Mouse (Mus musculus): ENCODE measurements around the gene Srms. TPM values are rescaled to one million over a fixed set of nuclear protein-coding genes. Genes with fewer than 3 reads are reported as not detected.

The Srms gene
- polyA plus RNA-seq, 1 experiment, result 0.91 TPM

DNA sequence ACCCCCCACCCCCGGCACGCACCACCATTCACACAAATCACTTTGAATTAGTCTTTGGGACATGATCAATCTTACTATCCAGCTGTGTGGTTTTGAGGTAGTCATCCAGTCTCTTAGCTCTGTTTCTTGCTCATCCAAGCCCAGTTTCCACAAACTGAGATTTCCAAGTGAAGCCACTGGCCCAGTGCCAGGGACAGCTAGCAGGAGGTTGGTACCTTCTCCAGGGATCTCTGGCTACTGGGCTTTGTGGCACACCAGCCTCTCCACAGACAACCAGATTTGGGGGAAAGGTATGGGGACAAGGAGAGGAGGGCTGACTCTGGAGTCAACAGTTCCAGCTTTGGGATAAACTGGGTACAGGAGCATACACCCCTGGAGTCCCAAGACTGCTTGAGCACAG is 7.4 kb upstream of the Srms start:
- whole genome bisulfite sequencing, result 41% methylated on average over 2 of the region's 2 CpGs
- peak overlapping the region; percentile 35; the same call in 1 of the 2 replicates for H3K4me3 ChIP-seq (ENCODE audit: insufficient read depth, low read depth, low read length)
- TF ChIP-seq POLR2A (IDR thresholded peaks at IDR 0.05; ENCODE audit: low read depth, low read length) (no peak), CTCF (conservative IDR thresholded peaks at IDR 0.05; ENCODE audit: insufficient read depth, insufficient read length, low read depth, low read length) (no peak)
- no peaks in the 10 kb centered on the region for H3K36me3 ChIP-seq (ENCODE audit: control insufficient read depth, insufficient read depth, low read length)
- no peaks in the 10 kb centered on the region for H3K27me3 ChIP-seq (replicated peaks; ENCODE audit: control insufficient read depth, insufficient read depth, low read length)
- H3K4me1 ChIP-seq (ENCODE audit: control insufficient read depth, insufficient read depth, low read length), result peaks cover 4% of the 10 kb centered on the region; the same call in 1 of the 2 replicates
- DNase-seq, result peak; percentile 28
- H3K27ac ChIP-seq (ENCODE audit: insufficient read depth, low read depth, low read length), result peak overlapping the region; percentile 3; the same call in 1 of the 2 replicates

- no peak for TF ChIP-seq POLR2A (IDR thresholded peaks at IDR 0.05; ENCODE audit: low read depth, low read length)
- no peak; the same call in 1 of the 2 replicates for TF ChIP-seq CTCF (conservative IDR thresholded peaks at IDR 0.05; ENCODE audit: insufficient read depth, insufficient read length, low read depth, low read length)
These were observed 6.7 kb upstream of the Srms start, which contains the start of gene Fndc11 for GRCm38 (mm10) chr2:181219538-181220216. Gene Fndc11, plus strand, starts transcription at chr2:181220013.

DNA sequence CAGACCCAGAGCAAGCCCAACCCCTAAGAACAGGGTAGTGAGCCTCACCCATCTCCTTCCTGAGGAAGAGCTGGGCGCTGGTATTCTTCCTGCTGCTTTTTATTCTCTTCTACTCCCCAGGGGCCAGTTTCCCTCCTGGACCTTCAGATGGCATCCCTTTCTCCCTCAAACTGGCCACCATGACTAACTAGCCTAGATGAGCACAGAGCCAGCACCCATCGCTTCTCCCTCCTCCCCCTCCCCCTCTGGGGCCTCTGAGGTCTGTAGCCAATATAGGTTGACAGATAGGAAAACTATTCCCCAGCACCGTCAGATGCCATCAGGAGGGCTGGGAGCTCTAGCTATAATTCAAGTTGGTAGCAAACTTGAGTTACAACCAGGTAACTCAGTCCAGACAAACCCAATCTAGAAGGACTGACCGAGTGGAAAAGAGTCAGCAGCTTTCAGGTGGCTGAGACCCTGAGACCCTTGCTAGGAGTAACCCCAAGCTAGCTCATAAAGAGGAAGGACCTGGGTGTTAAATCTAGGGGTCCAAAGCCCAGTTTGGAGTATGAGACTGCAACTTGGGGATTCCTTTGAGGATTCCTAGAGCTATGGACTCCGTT is 6.0 kb upstream of the Srms start:
- DNase-seq, result peak; percentile 44
- no peaks in the 10 kb centered on the region for H3K27me3 ChIP-seq (replicated peaks; ENCODE audit: control insufficient read depth, insufficient read depth, low read length)
- H3K4me1 ChIP-seq (ENCODE audit: control insufficient read depth, insufficient read depth, low read length), result peaks cover 4% of the 10 kb centered on the region; the same call in 1 of the 2 replicates
- 57% methylated on average over 5 of the region's 5 CpGs for WGBS
- TF ChIP-seq POLR2A (IDR thresholded peaks at IDR 0.05; ENCODE audit: low read depth, low read length) (no peak), CTCF (conservative IDR thresholded peaks at IDR 0.05; ENCODE audit: insufficient read depth, insufficient read length, low read depth, low read length) (no peak)
- no peak overlapping the region for H3K4me3 ChIP-seq (ENCODE audit: insufficient read depth, low read depth, low read length)
- no peaks in the 10 kb centered on the region for H3K36me3 ChIP-seq (ENCODE audit: control insufficient read depth, insufficient read depth, low read length)
- peak overlapping the region; percentile 34 for H3K27ac ChIP-seq (ENCODE audit: insufficient read depth, low read depth, low read length)

More at GRCm38 (mm10) chr2:181219538-181220216, 6.7 kb upstream of the Srms start, which contains the start of gene Fndc11:
- Histone ChIP-seq H3K36me3 (ENCODE audit: control insufficient read depth, insufficient read depth, low read length) (no peaks in the 10 kb centered on the region), H3K27ac (ENCODE audit: insufficient read depth, low read depth, low read length) (peak within 1 kb of the TSS; percentile 34), H3K4me1 (ENCODE audit: control insufficient read depth, insufficient read depth, low read length) (peaks cover 4% of the 10 kb centered on the region; the same call in 1 of the 2 replicates), H3K27me3 (replicated peaks; ENCODE audit: control insufficient read depth, insufficient read depth, low read length) (no peaks in the 10 kb centered on the region), H3K4me3 (ENCODE audit: insufficient read depth, low read depth, low read length) (peak within 1 kb of the TSS; percentile 35)
- WGBS, result 3% methylated on average over 25 of the region's 25 CpGs
- peak; percentile 91 for DNase-seq

- Histone ChIP-seq H3K27me3 (replicated peaks; ENCODE audit: control insufficient read depth, insufficient read depth, low read length) (no peaks in the 10 kb centered on the region), H3K4me1 (ENCODE audit: control insufficient read depth, insufficient read depth, low read length) (peaks cover 4% of the 10 kb centered on the region; the same call in 1 of the 2 replicates), H3K4me3 (ENCODE audit: insufficient read depth, low read depth, low read length) (no peak overlapping the region), H3K27ac (ENCODE audit: insufficient read depth, low read depth, low read length) (no peak overlapping the region), H3K36me3 (ENCODE audit: control insufficient read depth, insufficient read depth, low read length) (no peaks in the 10 kb centered on the region)
- 96% methylated on average over 6 of the region's 6 CpGs for WGBS
- DNase-seq, result no peak
- TF ChIP-seq POLR2A (IDR thresholded peaks at IDR 0.05; ENCODE audit: low read depth, low read length), result no peak
- no peak for TF ChIP-seq CTCF (conservative IDR thresholded peaks at IDR 0.05; ENCODE audit: insufficient read depth, insufficient read length, low read depth, low read length)
These were observed 3.1 kb upstream of the Srms start for GRCm38 (mm10) chr2:181216037-181216436.

GRCm38 (mm10) chr2:181212389-181213020 is 480 bp downstream of the Srms start:
- Histone ChIP-seq H3K27ac (ENCODE audit: insufficient read depth, low read depth, low read length) (no peak overlapping the region), H3K4me3 (ENCODE audit: insufficient read depth, low read depth, low read length) (peak overlapping the region; percentile 47), H3K36me3 (ENCODE audit: control insufficient read depth, insufficient read depth, low read length) (no peaks in the 10 kb centered on the region), H3K4me1 (ENCODE audit: control insufficient read depth, insufficient read depth, low read length) (no peaks in the 10 kb centered on the region), H3K27me3 (replicated peaks; ENCODE audit: control insufficient read depth, insufficient read depth, low read length) (no peaks in the 10 kb centered on the region)
- TF ChIP-seq POLR2A (IDR thresholded peaks at IDR 0.05; ENCODE audit: low read depth, low read length), result no peak
- no peak for TF ChIP-seq CTCF (conservative IDR thresholded peaks at IDR 0.05; ENCODE audit: insufficient read depth, insufficient read length, low read depth, low read length)
- DNase-seq, result no peak
- WGBS, result 3% methylated on average over 34 of the region's 34 CpGs

- H3K4me3 ChIP-seq (ENCODE audit: insufficient read depth, low read depth, low read length), result no peak overlapping the region
- no peaks in the 10 kb centered on the region for H3K27me3 ChIP-seq (replicated peaks; ENCODE audit: control insufficient read depth, insufficient read depth, low read length)
- H3K27ac ChIP-seq (ENCODE audit: insufficient read depth, low read depth, low read length), result no peak overlapping the region
- no peaks in the 10 kb centered on the region for H3K36me3 ChIP-seq (ENCODE audit: control insufficient read depth, insufficient read depth, low read length)
- no peaks in the 10 kb centered on the region for H3K4me1 ChIP-seq (ENCODE audit: control insufficient read depth, insufficient read depth, low read length)
- DNase-seq, result no peak
- TF ChIP-seq CTCF (conservative IDR thresholded peaks at IDR 0.05; ENCODE audit: insufficient read depth, insufficient read length, low read depth, low read length) (no peak), POLR2A (IDR thresholded peaks at IDR 0.05; ENCODE audit: low read depth, low read length) (no peak)
- WGBS, result 78% methylated on average over 9 of the region's 9 CpGs
These were observed 6.9 kb downstream of the Srms start for GRCm38 (mm10) chr2:181206118-181206517.

GRCm38 (mm10) chr2:181205678-181206077 is 7.3 kb downstream of the Srms start:
- no peaks in the 10 kb centered on the region for H3K36me3 ChIP-seq (ENCODE audit: control insufficient read depth, insufficient read depth, low read length)
- TF ChIP-seq POLR2A (IDR thresholded peaks at IDR 0.05; ENCODE audit: low read depth, low read length) (no peak), CTCF (conservative IDR thresholded peaks at IDR 0.05; ENCODE audit: insufficient read depth, insufficient read length, low read depth, low read length) (no peak)
- H3K4me1 ChIP-seq (ENCODE audit: control insufficient read depth, insufficient read depth, low read length), result no peaks in the 10 kb centered on the region
- no peak overlapping the region for H3K4me3 ChIP-seq (ENCODE audit: insufficient read depth, low read depth, low read length)
- 80% methylated on average over 5 of the region's 5 CpGs for WGBS
- no peak for DNase-seq
- H3K27me3 ChIP-seq (replicated peaks; ENCODE audit: control insufficient read depth, insufficient read depth, low read length), result no peaks in the 10 kb centered on the region
- H3K27ac ChIP-seq (ENCODE audit: insufficient read depth, low read depth, low read length), result no peak overlapping the region
